In genomic region chr16:49951925-49952523, GRCm38 (mm10) we compare ENCODE assay signal across 8 mouse cellular contexts.
DNase-seq lines count a peak whose midpoint lies in the region; ATAC-seq and TF ChIP-seq lines count a peak whose summit lies in the region.

No protein-coding gene starts in this region.

- H3K4me2 ChIP-seq in limb, embryonic 14.5 days (replicated peaks; ENCODE audit: low read depth, low read length, severe bottlenecking) = no peak overlapping the region
- 0 out of 2 replicates have a peak overlapping the region, but pooled peaks have one; percentile 7 for H3K4me2 ChIP-seq in heart, embryonic 13.5 days
- H3K4me2 ChIP-seq in neural tube, embryonic 14.5 days (ENCODE audit: low read depth, low read length) = no peak overlapping the region

- no peak overlapping the region for H3K4me3 ChIP-seq in limb, embryonic 14.5 days (replicated peaks; ENCODE audit: low read length)
- H3K4me3 ChIP-seq in limb, embryonic 10.5 days = no peak overlapping the region
- H3K4me3 ChIP-seq in heart, embryonic 13.5 days = no peak overlapping the region
- no peak overlapping the region for H3K4me3 ChIP-seq in neural tube, embryonic 14.5 days (ENCODE audit: low read depth, low read length)
- no peak overlapping the region for H3K4me3 ChIP-seq in left cerebral cortex, adult 2 months

- H3K4me1 ChIP-seq in limb, embryonic 14.5 days (ENCODE audit: control insufficient read depth, insufficient read depth, low read length) = 0 out of 2 replicates have a peak, but pooled peaks cover 2% of the 10 kb centered on the region
- H3K4me1 ChIP-seq in limb, embryonic 10.5 days = peaks cover 9% of the 10 kb centered on the region
- peaks cover 21% of the 10 kb centered on the region for H3K4me1 ChIP-seq in heart, embryonic 13.5 days
- no peaks in the 10 kb centered on the region for H3K4me1 ChIP-seq in neural tube, embryonic 14.5 days (ENCODE audit: control insufficient read depth, insufficient read depth, low read length)

- H3K9ac ChIP-seq in limb, embryonic 14.5 days (ENCODE audit: low read depth, low read length, severe bottlenecking) = no peak overlapping the region
- no peak overlapping the region for H3K9ac ChIP-seq in heart, embryonic 13.5 days
- no peak overlapping the region for H3K9ac ChIP-seq in neural tube, embryonic 14.5 days (replicated peaks; ENCODE audit: low read depth, low read length)

- DNase-seq in limb, embryonic 14.5 days (ENCODE audit: low spot score) = peak; percentile 10
- no peak for DNase-seq in limb, embryonic 10.5 days (ENCODE audit: low spot score)
- DNase-seq in kidney, postnatal 25 days = peak; percentile 41 to 64
- DNase-seq in gastrocnemius, postnatal 36 days = no peak
- no peak for DNase-seq in left cerebral cortex, adult 2 months (ENCODE audit: extremely low spot score in 1 of 2, low spot score in 2 of 2)
- no peak for DNase-seq in right cerebral cortex, postnatal 4 days

- H3K27ac ChIP-seq in limb, embryonic 14.5 days (replicated peaks; ENCODE audit: low read depth, low read length) = no peak overlapping the region
- no peak overlapping the region for H3K27ac ChIP-seq in limb, embryonic 10.5 days
- H3K27ac ChIP-seq in heart, embryonic 13.5 days (replicated peaks) = peak overlapping the region; percentile 56
- H3K27ac ChIP-seq in neural tube, embryonic 14.5 days (ENCODE audit: low read depth, low read length) = no peak overlapping the region
- H3K27ac ChIP-seq in left cerebral cortex, adult 2 months = no peak overlapping the region

- intact Hi-C loops in gastrocnemius, postnatal 36 days (cut with DNase I) = no loop called here
- intact Hi-C loops in left cerebral cortex, adult 2 months (cut with DNase I) = no loop called here

- TF ChIP-seq CTCF in left cerebral cortex, adult 2 months (IDR thresholded peaks at IDR 0.05) = no peak

- no peaks in the 10 kb centered on the region for H3K27me3 ChIP-seq in limb, embryonic 14.5 days (ENCODE audit: control insufficient read depth, insufficient read depth, low read length)
- H3K27me3 ChIP-seq in limb, embryonic 10.5 days (ENCODE audit: low read depth, poor library complexity, severe bottlenecking) = no peaks in the 10 kb centered on the region
- no peaks in the 10 kb centered on the region for H3K27me3 ChIP-seq in heart, embryonic 13.5 days (replicated peaks)
- H3K27me3 ChIP-seq in neural tube, embryonic 14.5 days (ENCODE audit: control insufficient read depth, insufficient read depth, low read length) = no peaks in the 10 kb centered on the region

- 81% methylated on average over 8 of the region's 8 CpGs for WGBS in limb, embryonic 14.5 days
- WGBS in limb, embryonic 10.5 days = 84% methylated on average over 8 of the region's 8 CpGs
- 51% methylated on average over 8 of the region's 8 CpGs for WGBS in heart, embryonic 13.5 days
- 44% methylated on average over 8 of the region's 8 CpGs for WGBS in neural tube, embryonic 14.5 days

- TF ChIP-seq POLR2A in limb, embryonic 14.5 days (IDR thresholded peaks at IDR 0.05; ENCODE audit: borderline replicate concordance, extremely low read depth, insufficient read depth, insufficient read length) = no peak

- no peaks in the 10 kb centered on the region for H3K36me3 ChIP-seq in limb, embryonic 14.5 days (ENCODE audit: control insufficient read depth, insufficient read depth, low read length)
- no peaks in the 10 kb centered on the region for H3K36me3 ChIP-seq in limb, embryonic 10.5 days
- H3K36me3 ChIP-seq in heart, embryonic 13.5 days = no peaks in the 10 kb centered on the region
- no peaks in the 10 kb centered on the region for H3K36me3 ChIP-seq in neural tube, embryonic 14.5 days (ENCODE audit: control insufficient read depth, insufficient read depth, low read length)

- no peak for ATAC-seq in limb, embryonic 14.5 days (ENCODE audit: low FRiP score, low read depth)
- ATAC-seq in heart, embryonic 13.5 days (ENCODE audit: extremely low read depth, insufficient number of reproducible peaks, low FRiP score, low TSS enrichment) = no peak
- peak; percentile 49; the same call in 1 of the 2 replicates for ATAC-seq in neural tube, embryonic 14.5 days (ENCODE audit: low read depth)

- H3K9me3 ChIP-seq in limb, embryonic 14.5 days (ENCODE audit: control insufficient read depth, low read length) = 0 out of 2 replicates have a peak, but pooled peaks cover 4% of the 10 kb centered on the region
- H3K9me3 ChIP-seq in limb, embryonic 10.5 days (replicated peaks) = no peaks in the 10 kb centered on the region
- H3K9me3 ChIP-seq in heart, embryonic 13.5 days = no peaks in the 10 kb centered on the region; the same call in 1 of the 2 replicates
- no peaks in the 10 kb centered on the region for H3K9me3 ChIP-seq in neural tube, embryonic 14.5 days (ENCODE audit: control insufficient read depth, low read length)

Comparison
In these comparisons a context has a peak if more than half of its experiments do, and no peak if none do; other contexts are left out.
1. DNase-seq: peak in limb, embryonic 14.5 days (single experiment) and kidney, postnatal 25 days (2 of 2); none in limb, embryonic 10.5 days (single experiment), gastrocnemius, postnatal 36 days (0 of 2), left cerebral cortex, adult 2 months (0 of 2) and right cerebral cortex, postnatal 4 days (single experiment).